22 mouse cellular contexts compared by ENCODE assay signal in genomic region chr15:23022635-23023034, GRCm38 (mm10).
"Had no signal": no experiment of that assay in that cellular context is flagged by ENCODE, and none has a peak within 500 bp of the region (broad histone marks: within the 10 kb centered on the region; RNA-seq: fewer than 3 reads in every experiment).

No protein-coding gene starts in this region.

- ATAC-seq: intestine, embryonic 15.5 days; midbrain, embryonic 13.5 days; midbrain, embryonic 16.5 days had no signal

- H3K27me3 ChIP-seq: intestine, embryonic 15.5 days; kidney, embryonic 15.5 days; limb, embryonic 13.5 days; liver, embryonic 13.5 days; megakaryocyte, embryonic 14.5 days; midbrain, embryonic 13.5 days; neural tube, embryonic 13.5 days; stomach, embryonic 15.5 days had no signal

- H3K9ac ChIP-seq: intestine, embryonic 15.5 days; kidney, embryonic 15.5 days; limb, embryonic 13.5 days; liver, embryonic 13.5 days; midbrain, embryonic 13.5 days; neural tube, embryonic 13.5 days; stomach, embryonic 15.5 days had no signal

- H3K4me3 ChIP-seq: intestine, embryonic 15.5 days; kidney, embryonic 15.5 days; limb, embryonic 10.5 days; limb, embryonic 13.5 days; liver, embryonic 13.5 days; megakaryocyte, embryonic 14.5 days; midbrain, embryonic 10.5 days; midbrain, embryonic 13.5 days; myocyte; neural tube, embryonic 13.5 days; stomach, embryonic 15.5 days had no signal

- DNase-seq: kidney, adult 11 months; kidney, adult 8-10 months; kidney, postnatal 10 days; kidney, postnatal 36 days; liver; liver, embryonic 13.5 days; retina, postnatal 1 day; right cerebral cortex, postnatal 25 days; spleen, adult 18-20 months; thymus, postnatal 25 days had no signal

- H3K36me3 ChIP-seq: intestine, embryonic 15.5 days; kidney, embryonic 15.5 days; limb, embryonic 10.5 days; limb, embryonic 13.5 days; liver, embryonic 13.5 days; midbrain, embryonic 10.5 days; midbrain, embryonic 13.5 days; neural tube, embryonic 13.5 days; stomach, embryonic 15.5 days had no signal

- H3K4me2 ChIP-seq: intestine, embryonic 15.5 days; kidney, embryonic 15.5 days; limb, embryonic 13.5 days; liver, embryonic 13.5 days; midbrain, embryonic 13.5 days; neural tube, embryonic 13.5 days; stomach, embryonic 15.5 days had no signal

- H3K4me1 ChIP-seq: intestine, embryonic 15.5 days; kidney, embryonic 15.5 days; limb, embryonic 10.5 days; limb, embryonic 13.5 days; liver, embryonic 13.5 days; megakaryocyte, embryonic 14.5 days; midbrain, embryonic 13.5 days; neural tube, embryonic 13.5 days; stomach, embryonic 15.5 days had no signal

- H3K27ac ChIP-seq: intestine, embryonic 15.5 days; kidney, embryonic 15.5 days; limb, embryonic 10.5 days; limb, embryonic 13.5 days; liver, embryonic 13.5 days; macrophage; midbrain, embryonic 10.5 days; midbrain, embryonic 13.5 days; neural tube, embryonic 13.5 days; stomach, embryonic 15.5 days had no signal

- H3K9me3 ChIP-seq: intestine, embryonic 15.5 days; kidney, embryonic 15.5 days; limb, embryonic 10.5 days; limb, embryonic 13.5 days; liver, embryonic 13.5 days; megakaryocyte, embryonic 14.5 days; midbrain, embryonic 10.5 days; midbrain, embryonic 13.5 days; neural tube, embryonic 13.5 days; stomach, embryonic 15.5 days had no signal
